Mouse (Mus musculus) C2C12 (cell line): ENCODE data around the gene Tatdn3.

Experiments used
- CTCF ChIP-seq: IDR thresholded peaks from one replicate; pipeline ENCODE4 v1.5.1; 2011; ENCODE audit not compliant: control insufficient read depth, insufficient read depth, insufficient read length
- FOSL1 ChIP-seq: IDR thresholded peaks from one replicate; pipeline ENCODE4 v1.8.0; 2011; ENCODE audit warnings: mild to moderate bottlenecking, low read length; ENCODE audit not compliant: poor library complexity, insufficient read depth, severe bottlenecking
- MYOG ChIP-seq: IDR thresholded peaks from one replicate; pipeline ENCODE4 v1.6.1; 2011; ENCODE audit not compliant: control insufficient read depth, insufficient read length; ENCODE audit errors: extremely low read depth
- USF1 ChIP-seq: IDR thresholded peaks from one replicate; pipeline ENCODE4 v1.6.1; 2011; ENCODE audit warnings: low read depth, mild to moderate bottlenecking, control low read depth, moderate library complexity

GRCm38 (mm10) chr1:191071613-191072012, 8.9 kb upstream of the Tatdn3 start:
- no peak for TF ChIP-seq CTCF
- no peak for TF ChIP-seq MYOG
- TF ChIP-seq USF1 = no peak
- TF ChIP-seq FOSL1 = no peak
